In genomic region chr11:76216049-76216540, GRCm38 (mm10) we compare ENCODE assay signal across 8 mouse cellular contexts. TPM values are rescaled to one million over a fixed set of nuclear protein-coding genes. Genes with fewer than 3 reads are reported as not detected.
A peak's percentile ranks its signal among the peaks of the same experiment; 100 is the strongest.
DNase-seq lines count a peak whose midpoint lies in the region; ATAC-seq and TF ChIP-seq lines count a peak whose summit lies in the region.

No protein-coding gene starts in this region.

- H3K27me3 ChIP-seq in heart, embryonic 14.5 days (ENCODE audit: control insufficient read depth, insufficient read depth, low read length), result no peaks in the 10 kb centered on the region
- H3K27me3 ChIP-seq in G1E (ENCODE audit: insufficient read depth, low read length), result no peaks in the 10 kb centered on the region
- H3K27me3 ChIP-seq in hindbrain, embryonic 14.5 days (ENCODE audit: control insufficient read depth, insufficient read depth, low read length), result no peaks in the 10 kb centered on the region
- no peaks in the 10 kb centered on the region for H3K27me3 ChIP-seq in midbrain, embryonic 13.5 days

- ATAC-seq in heart, embryonic 14.5 days (ENCODE audit: insufficient number of reproducible peaks, insufficient read depth, low FRiP score, low read depth), result no peak
- no peak for ATAC-seq in G1E (ENCODE audit: extremely low read depth, insufficient number of reproducible peaks, low FRiP score, poor library complexity, severe bottlenecking)
- ATAC-seq in hindbrain, embryonic 14.5 days (ENCODE audit: low FRiP score), result no peak
- no peak for ATAC-seq in midbrain, embryonic 13.5 days

- WGBS in heart, embryonic 14.5 days, result 94% methylated on average over 5 of the region's 5 CpGs
- WGBS in hindbrain, embryonic 14.5 days, result 97% methylated on average over 5 of the region's 5 CpGs
- WGBS in midbrain, embryonic 13.5 days, result 94% methylated on average over 5 of the region's 5 CpGs

- peak overlapping the region; percentile 83 for H3K4me2 ChIP-seq in heart, embryonic 14.5 days (ENCODE audit: low read length)
- H3K4me2 ChIP-seq in hindbrain, embryonic 14.5 days (replicated peaks), result peak overlapping the region; percentile 90
- peak overlapping the region; percentile 81 for H3K4me2 ChIP-seq in midbrain, embryonic 13.5 days (replicated peaks)

- TF ChIP-seq CTCF in G1E (IDR thresholded peaks at IDR 0.05; ENCODE audit: low read depth, low read length), result no peak

- peak overlapping the region; percentile 95 for H3K9ac ChIP-seq in heart, embryonic 14.5 days (ENCODE audit: low read length)
- H3K9ac ChIP-seq in hindbrain, embryonic 14.5 days, result 0 out of 2 replicates have a peak overlapping the region, but pooled peaks have one; percentile 95
- peak overlapping the region; percentile 93; the same call in 1 of the 2 replicates for H3K9ac ChIP-seq in midbrain, embryonic 13.5 days (replicated peaks)

- H3K27ac ChIP-seq in heart, embryonic 14.5 days (replicated peaks in 1 of 2; ENCODE audit: control insufficient read depth in 1 of 2, insufficient read depth in 1 of 2, low read depth in 2 of 2, low read length in 2 of 2), result no peak overlapping the region
- H3K27ac ChIP-seq in hindbrain, embryonic 14.5 days, result no peak overlapping the region
- H3K27ac ChIP-seq in midbrain, embryonic 13.5 days, result no peak overlapping the region

- H3K9me3 ChIP-seq in heart, embryonic 14.5 days (ENCODE audit: control insufficient read depth, low read length), result no peaks in the 10 kb centered on the region
- no peaks in the 10 kb centered on the region for H3K9me3 ChIP-seq in G1E (replicated peaks)
- no peaks in the 10 kb centered on the region for H3K9me3 ChIP-seq in hindbrain, embryonic 14.5 days (ENCODE audit: control insufficient read depth, low read length)
- no peaks in the 10 kb centered on the region for H3K9me3 ChIP-seq in midbrain, embryonic 13.5 days

- H3K4me1 ChIP-seq in heart, embryonic 14.5 days (ENCODE audit: control insufficient read depth in 2 of 2, insufficient read depth in 2 of 2, low read length in 2 of 2), result peaks cover 2 to 7% of the 10 kb centered on the region in 2 experiments; a peak in 2 of 4 replicates
- peaks cover 39% of the 10 kb centered on the region for H3K4me1 ChIP-seq in G1E (ENCODE audit: insufficient read depth, low read depth, low read length)
- no peaks in the 10 kb centered on the region for H3K4me1 ChIP-seq in hindbrain, embryonic 14.5 days (replicated peaks; ENCODE audit: control insufficient read depth, insufficient read depth, low read length)
- peaks cover 16% of the 10 kb centered on the region for H3K4me1 ChIP-seq in midbrain, embryonic 13.5 days (replicated peaks)

- no peak for DNase-seq in heart, postnatal 4 days
- DNase-seq in G1E (ENCODE audit: low spot score), result no peak
- DNase-seq in hindbrain, embryonic 14.5 days (ENCODE audit: low spot score), result no peak
- no peak for DNase-seq in urinary bladder, postnatal 36 days (ENCODE audit: low spot score in 2 of 2)
- DNase-seq in cerebellum, adult 9-11 months, result no peak
- DNase-seq in kidney, postnatal 4 days, result no peak

- H3K4me3 ChIP-seq in heart, embryonic 14.5 days (ENCODE audit: control insufficient read depth in 1 of 2, insufficient read depth in 1 of 2, low read depth in 1 of 2, low read length in 2 of 2), result peak overlapping the region in 1 of 2 experiments; percentile 92; a peak in 1 of 4 replicates
- peak overlapping the region; percentile 88; the same call in 1 of the 2 replicates for H3K4me3 ChIP-seq in G1E (ENCODE audit: low read depth, low read length)
- no peak overlapping the region for H3K4me3 ChIP-seq in hindbrain, embryonic 14.5 days (replicated peaks; ENCODE audit: low read length)
- H3K4me3 ChIP-seq in midbrain, embryonic 13.5 days (replicated peaks), result peak overlapping the region; percentile 83

- H3K36me3 ChIP-seq in heart, embryonic 14.5 days (ENCODE audit: control insufficient read depth, insufficient read depth, low read length), result peaks cover 42% of the 10 kb centered on the region
- peaks cover 75% of the 10 kb centered on the region for H3K36me3 ChIP-seq in G1E (replicated peaks)
- peaks cover 47% of the 10 kb centered on the region for H3K36me3 ChIP-seq in hindbrain, embryonic 14.5 days (replicated peaks; ENCODE audit: control insufficient read depth, insufficient read depth)
- peaks cover 45% of the 10 kb centered on the region for H3K36me3 ChIP-seq in midbrain, embryonic 13.5 days

RNA-seq across cellular contexts. Expression of gene Dbil5, which starts 1.3 kb away (rescaled TPM):
- polyA plus RNA-seq in heart, embryonic 14.5 days (2014; fragmentation: Nextera tagmentation; extraction: Ambion mirVana), result 1.0 and 2.1 TPM in 2 replicates
- under 1 TPM in 1 of 2 experiments, not detected in 1; 0.50 TPM for total RNA-seq in heart, postnatal 4 days (2021)
- total RNA-seq in G1E (2014; fragmentation: Nextera tagmentation) (not detected in 2 replicates), G1E (2017) (2.0 and 3.4 TPM in 2 replicates)
- polyA plus RNA-seq in G1E (2012), result 0.16 and 0.25 TPM in 2 replicates
- 0.62 TPM in 1 of 2 replicates, not detected in the other for polyA plus RNA-seq in hindbrain, embryonic 14.5 days (2014; fragmentation: Nextera tagmentation; extraction: Ambion mirVana)
- 0.50 and 1.00 TPM in 2 replicates for polyA plus RNA-seq in midbrain, embryonic 13.5 days (2015; fragmentation: Nextera tagmentation; extraction: Ambion mirVana)

RNA-seq across cellular contexts. Expression of gene Gemin4, which starts 1.4 kb away (rescaled TPM):
- 18.8 and 23.0 TPM in 2 replicates for polyA plus RNA-seq in heart, embryonic 14.5 days (2014; fragmentation: Nextera tagmentation; extraction: Ambion mirVana)
- 1 to 10 TPM; 5.3 to 6.6 TPM for total RNA-seq in heart, postnatal 4 days (2021)
- total RNA-seq in G1E (2014; fragmentation: Nextera tagmentation) (21.9 and 26.4 TPM in 2 replicates), G1E (2017) (19.1 and 20.7 TPM in 2 replicates)
- 4.2 and 4.7 TPM in 2 replicates for polyA plus RNA-seq in G1E (2012)
- polyA plus RNA-seq in hindbrain, embryonic 14.5 days (2014; fragmentation: Nextera tagmentation; extraction: Ambion mirVana), result 13.9 and 19.7 TPM in 2 replicates
- polyA plus RNA-seq in midbrain, embryonic 13.5 days (2015; fragmentation: Nextera tagmentation; extraction: Ambion mirVana), result 15.7 and 21.5 TPM in 2 replicates

RNA-seq across cellular contexts. Expression of gene Mrm3, which starts 27.4 kb away (rescaled TPM):
- 21.8 and 23.2 TPM in 2 replicates for polyA plus RNA-seq in heart, embryonic 14.5 days (2014; fragmentation: Nextera tagmentation; extraction: Ambion mirVana)
- total RNA-seq in heart, postnatal 4 days (2021), result 10 to 100 TPM; 17.8 to 18.4 TPM
- total RNA-seq in G1E (2014; fragmentation: Nextera tagmentation) (10.7 and 10.8 TPM in 2 replicates), G1E (2017) (17.5 and 22.7 TPM in 2 replicates)
- 13.3 and 13.5 TPM in 2 replicates for polyA plus RNA-seq in G1E (2012)
- polyA plus RNA-seq in hindbrain, embryonic 14.5 days (2014; fragmentation: Nextera tagmentation; extraction: Ambion mirVana), result 23.3 and 25.0 TPM in 2 replicates
- 18.6 and 19.0 TPM in 2 replicates for polyA plus RNA-seq in midbrain, embryonic 13.5 days (2015; fragmentation: Nextera tagmentation; extraction: Ambion mirVana)

RNA-seq across cellular contexts. Expression of gene Glod4, which starts 27.4 kb away (rescaled TPM):
- polyA plus RNA-seq in heart, embryonic 14.5 days (2014; fragmentation: Nextera tagmentation; extraction: Ambion mirVana), result 135 and 138 TPM in 2 replicates
- total RNA-seq in heart, postnatal 4 days (2021), result 10 to 100 TPM; 54.1 to 57.5 TPM
- total RNA-seq in G1E (2014; fragmentation: Nextera tagmentation), result 61.4 and 62.4 TPM in 2 replicates
- total RNA-seq in G1E (2017), result 155 and 168 TPM in 2 replicates
- 5.6 and 5.8 TPM in 2 replicates for polyA plus RNA-seq in G1E (2012)
- 127 TPM in 2 replicates for polyA plus RNA-seq in hindbrain, embryonic 14.5 days (2014; fragmentation: Nextera tagmentation; extraction: Ambion mirVana)
- 128 TPM in 2 replicates for polyA plus RNA-seq in midbrain, embryonic 13.5 days (2015; fragmentation: Nextera tagmentation; extraction: Ambion mirVana)

RNA-seq across cellular contexts. Expression of gene Fam57a, which starts 36.6 kb away (rescaled TPM):
- polyA plus RNA-seq in heart, embryonic 14.5 days (2014; fragmentation: Nextera tagmentation; extraction: Ambion mirVana), result 22.4 and 23.1 TPM in 2 replicates
- 10 to 100 TPM in 1 of 2 experiments, 1 to 10 TPM in 1; 9.0 to 10.6 TPM for total RNA-seq in heart, postnatal 4 days (2021)
- 23.5 and 39.0 TPM in 2 replicates for total RNA-seq in G1E (2014; fragmentation: Nextera tagmentation)
- total RNA-seq in G1E (2017), result 11.8 and 12.0 TPM in 2 replicates
- 3.2 and 3.3 TPM in 2 replicates for polyA plus RNA-seq in G1E (2012)
- polyA plus RNA-seq in hindbrain, embryonic 14.5 days (2014; fragmentation: Nextera tagmentation; extraction: Ambion mirVana), result 29.3 and 30.1 TPM in 2 replicates
- 22.0 and 22.3 TPM in 2 replicates for polyA plus RNA-seq in midbrain, embryonic 13.5 days (2015; fragmentation: Nextera tagmentation; extraction: Ambion mirVana)
